Mouse (Mus musculus) gastrocnemius, postnatal 10 days (tissue): ENCODE data around the gene Cbwd1. TPM values are rescaled to one million over a fixed set of nuclear protein-coding genes. Genes with fewer than 3 reads are reported as not detected.
"Not testable (repeated sequence)": the region's sequence is repeated elsewhere in the genome, so short reads cannot be mapped to it uniquely, and the experiment has no call there.

Source experiments
- DNase-seq: peaks from one replicate; pipeline ENCODE4 v3.0.0; 2021; ENCODE audit warnings: mixed read lengths
- microRNA-seq, 2 experiments: library from miRNA; unstranded; fragments of <30 nt; microRNA quantifications; one replicate each; pipeline ENCODE4 v1.2.0; 2021
- total RNA-seq, 2 experiments: library from RNA; stranded (reverse); gene quantifications; 2 replicates each; pipeline ENCODE4 v1.2.3; 2021

Gene Cbwd1
- total RNA-seq, 2 experiments from 2014 or later: 12.1 to 14.1 TPM

GRCm38 (mm10) chr19:24897896-24898736 is 63.3 kb downstream of the Cbwd1 start:
- DNase-seq: no peak

- no peak for DNase-seq
These were observed 64.2 kb downstream of the Cbwd1 start for GRCm38 (mm10) chr19:24897006-24897895.

- no peak for DNase-seq
These were observed 64.9 kb downstream of the Cbwd1 start for GRCm38 (mm10) chr19:24896536-24896935.

GRCm38 (mm10) chr19:24886888-24887287 is 74.5 kb downstream of the Cbwd1 start:
- no peak for DNase-seq

GRCm38 (mm10) chr19:24885504-24885903 is 75.9 kb downstream of the Cbwd1 start:
- peak; percentile 31 for DNase-seq

GRCm38 (mm10) chr19:24881237-24881636 is 80.2 kb downstream of the Cbwd1 start:
- no peak for DNase-seq

GRCm38 (mm10) chr19:24875129-24875870 is 86.1 kb downstream of the Cbwd1 start, which contains the start of gene Gm10053:
Gm10053 (plus strand) TSS chr19:24875686.
- DNase-seq: not testable (repeated sequence)

- no peak for DNase-seq
These were observed 87.5 kb downstream of the Cbwd1 start for GRCm38 (mm10) chr19:24873873-24874272.

GRCm38 (mm10) chr19:24871037-24871635 is 90.3 kb downstream of the Cbwd1 start:
- DNase-seq: peak; percentile 76

Small RNA genes lying within 50 kb of the gene (microRNA-seq; reads per million reads assigned to microRNA genes)
- 0 reads per million in 2 experiments for gene Mir3084-1

Other genes with a start within 250 kb of the Cbwd1 start
- 10 to 100 TPM; 27.3 to 29.5 TPM for gene Pgm5, start 99.8 kb downstream of the Cbwd1 start, total RNA-seq
- 100 to 1,000 TPM; 367 to 503 TPM for gene Gm10053, start 85.9 kb downstream of the Cbwd1 start, total RNA-seq
- gene Foxd4, start 60.4 kb downstream of the Cbwd1 start, total RNA-seq: not detected
- 1 to 10 TPM; 4.3 to 5.1 TPM for gene Dock8, start 37.9 kb upstream of the Cbwd1 start, total RNA-seq